Mouse (Mus musculus): ENCODE measurements around the gene Fgd2. TPM values are rescaled to one million over a fixed set of nuclear protein-coding genes. Genes with fewer than 3 reads are reported as not detected.
"Not testable (repeated sequence)": the region's sequence is repeated elsewhere in the genome, so short reads cannot be mapped to it uniquely, and the experiment has no call there.

Gene Fgd2
- polyA plus RNA-seq, 1 experiment from 2014 or later, result 3.4 TPM

DNA sequence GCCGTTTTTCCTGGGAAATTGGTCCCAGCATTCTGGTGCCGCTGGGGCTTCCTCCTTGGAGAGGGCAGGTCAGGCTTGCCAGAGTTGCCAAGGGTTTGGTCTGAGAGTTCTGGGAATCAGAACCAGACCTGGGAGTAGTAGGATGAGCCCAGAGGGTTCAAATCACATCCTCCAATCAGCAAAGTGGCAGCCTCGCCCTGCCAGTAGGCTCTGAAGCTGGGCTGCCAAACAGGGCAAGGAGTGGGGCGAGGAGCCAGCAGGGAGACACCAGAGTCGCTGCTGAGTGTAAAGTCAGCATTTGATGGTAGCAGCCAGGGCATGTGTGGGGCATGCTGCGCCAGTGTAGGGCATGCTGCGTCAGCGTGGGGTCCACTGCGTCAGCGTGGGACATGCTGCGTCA is 28.3 kb downstream of the Fgd2 start:
- Histone ChIP-seq H3K9ac (ENCODE audit: low read length) (no peak overlapping the region), H3K27ac (ENCODE audit: low read depth, low read length) (no peak overlapping the region), H3K9me3 (replicated peaks; ENCODE audit: control insufficient read depth, low read length) (no peaks in the 10 kb centered on the region), H3K36me3 (ENCODE audit: control insufficient read depth, insufficient read depth, low read length) (no peaks in the 10 kb centered on the region), H3K27me3 (replicated peaks; ENCODE audit: control insufficient read depth, insufficient read depth, low read length) (no peaks in the 10 kb centered on the region), H3K4me3 (ENCODE audit: low read depth, low read length) (no peak overlapping the region), H3K4me2 (ENCODE audit: low read length) (no peak overlapping the region), H3K4me1 (ENCODE audit: control insufficient read depth, insufficient read depth, low read length) (no peaks in the 10 kb centered on the region)
- 81% methylated on average over 11 of the region's 11 CpGs for WGBS
- DNase-seq (ENCODE audit: low spot score), result no peak
- no peak for ATAC-seq

DNA sequence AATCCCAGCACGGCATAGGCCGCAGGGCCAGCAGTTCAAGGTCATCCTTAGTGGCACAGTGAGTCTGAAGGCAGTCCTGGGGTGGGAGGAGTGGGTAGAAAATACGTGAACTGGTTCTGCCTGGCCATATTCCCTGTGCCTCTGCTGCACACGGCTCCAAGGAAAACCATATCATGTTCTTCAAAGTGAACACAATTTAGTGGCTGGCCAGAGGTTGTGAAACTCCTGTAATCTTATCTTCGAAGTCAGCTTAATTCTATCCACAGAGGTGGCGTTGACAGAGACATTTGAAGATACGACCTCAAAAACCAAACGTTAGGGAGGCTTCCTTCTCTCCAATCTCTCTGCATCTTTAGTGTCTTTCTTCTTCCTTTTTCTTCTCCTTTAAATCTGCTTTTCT is 30.6 kb downstream of the Fgd2 start:
- H3K27me3 ChIP-seq (replicated peaks; ENCODE audit: control insufficient read depth, insufficient read depth, low read length), result no peaks in the 10 kb centered on the region
- H3K4me2 ChIP-seq (ENCODE audit: low read length), result no peak overlapping the region
- H3K27ac ChIP-seq (ENCODE audit: low read depth, low read length), result no peak overlapping the region
- no peaks in the 10 kb centered on the region for H3K36me3 ChIP-seq (ENCODE audit: control insufficient read depth, insufficient read depth, low read length)
- 83% methylated on average over 8 of the region's 8 CpGs for WGBS
- ATAC-seq (no peak), DNase-seq (ENCODE audit: low spot score) (no peak)
- H3K9ac ChIP-seq (ENCODE audit: low read length), result no peak overlapping the region
- H3K4me1 ChIP-seq (ENCODE audit: control insufficient read depth, insufficient read depth, low read length), result no peaks in the 10 kb centered on the region
- no peaks in the 10 kb centered on the region for H3K9me3 ChIP-seq (replicated peaks; ENCODE audit: control insufficient read depth, low read length)
- H3K4me3 ChIP-seq (ENCODE audit: low read depth, low read length), result no peak overlapping the region

DNA sequence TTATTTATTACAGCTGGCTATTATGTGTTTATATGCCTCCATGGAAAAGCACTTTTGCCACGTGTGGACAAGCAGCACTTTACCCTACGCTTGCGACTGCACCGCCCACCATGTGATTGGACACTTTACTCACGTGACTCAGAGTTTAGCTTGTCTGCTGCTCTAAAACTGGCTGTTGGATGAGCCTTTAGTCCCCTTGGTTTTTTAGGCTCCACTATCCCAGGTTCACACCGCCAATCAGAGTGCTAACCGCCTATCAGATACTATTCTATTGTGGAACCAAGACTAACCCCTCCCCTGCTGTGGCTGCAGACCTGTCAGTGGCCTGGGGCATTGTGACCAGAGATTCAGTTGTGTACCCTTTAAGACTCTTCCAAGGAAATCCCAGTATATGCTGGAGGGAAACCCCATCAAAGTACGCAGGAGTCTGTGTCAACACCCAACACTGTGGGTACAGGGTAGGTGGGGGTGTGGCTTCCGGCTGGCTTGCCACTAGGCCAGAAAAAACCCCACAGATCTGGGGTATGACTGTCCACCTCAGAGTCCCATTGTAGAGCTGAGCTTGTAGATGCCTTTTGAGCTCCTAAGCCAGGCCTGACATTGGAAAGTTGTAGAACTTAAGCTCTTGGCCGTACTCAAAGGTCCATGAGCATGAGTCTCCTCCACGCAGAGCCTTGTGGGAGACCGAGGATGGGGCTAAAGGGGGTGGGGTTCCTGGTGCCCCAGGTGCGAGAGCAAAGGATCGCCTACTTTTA is 32.8 kb downstream of the Fgd2 start:
- ATAC-seq (no peak), DNase-seq (ENCODE audit: low spot score) (no peak)
- WGBS, result 70% methylated on average over 14 of the region's 14 CpGs
- Histone ChIP-seq H3K27ac (ENCODE audit: low read depth, low read length) (no peak overlapping the region), H3K27me3 (replicated peaks; ENCODE audit: control insufficient read depth, insufficient read depth, low read length) (no peaks in the 10 kb centered on the region; the same call in 1 of the 2 replicates), H3K9me3 (replicated peaks; ENCODE audit: control insufficient read depth, low read length) (no peaks in the 10 kb centered on the region), H3K4me3 (ENCODE audit: low read depth, low read length) (no peak overlapping the region), H3K9ac (ENCODE audit: low read length) (no peak overlapping the region), H3K4me1 (ENCODE audit: control insufficient read depth, insufficient read depth, low read length) (peaks cover 8% of the 10 kb centered on the region), H3K4me2 (ENCODE audit: low read length) (no peak overlapping the region), H3K36me3 (ENCODE audit: control insufficient read depth, insufficient read depth, low read length) (no peaks in the 10 kb centered on the region)

GRCm38 (mm10) chr17:29394106-29394760 is 33.5 kb downstream of the Fgd2 start:
- Histone ChIP-seq H3K4me3 (ENCODE audit: low read depth, low read length) (no peak overlapping the region), H3K9ac (ENCODE audit: low read length) (no peak overlapping the region), H3K9me3 (replicated peaks; ENCODE audit: control insufficient read depth, low read length) (no peaks in the 10 kb centered on the region), H3K4me1 (ENCODE audit: control insufficient read depth, insufficient read depth, low read length) (peaks cover 10% of the 10 kb centered on the region), H3K36me3 (ENCODE audit: control insufficient read depth, insufficient read depth, low read length) (no peaks in the 10 kb centered on the region), H3K27me3 (replicated peaks; ENCODE audit: control insufficient read depth, insufficient read depth, low read length) (no peaks in the 10 kb centered on the region; the same call in 1 of the 2 replicates), H3K4me2 (ENCODE audit: low read length) (no peak overlapping the region), H3K27ac (ENCODE audit: low read depth, low read length) (no peak overlapping the region)
- DNase-seq (ENCODE audit: low spot score) (no peak), ATAC-seq (no peak)
- WGBS, result 73% methylated on average over 9 of the region's 9 CpGs

DNA sequence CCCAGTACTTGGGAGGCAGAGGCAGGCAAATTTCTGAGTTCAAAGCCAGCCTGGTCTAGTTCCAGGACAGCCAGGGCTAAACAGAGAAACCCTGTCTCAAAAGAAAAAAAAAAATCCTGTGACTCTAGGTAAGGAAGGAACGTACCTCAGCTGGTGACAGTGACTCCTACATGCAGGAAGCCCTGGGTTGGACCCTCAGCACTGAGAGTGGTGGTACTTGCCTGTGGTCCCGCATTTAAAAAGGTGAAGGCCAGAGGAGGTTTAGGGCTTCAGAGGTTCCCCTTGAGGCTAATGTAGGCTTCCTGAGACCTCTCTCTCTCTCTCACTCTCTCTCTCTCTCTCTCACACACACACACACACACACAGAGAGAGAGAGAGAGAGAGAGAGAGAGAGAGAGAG is 34.0 kb downstream of the Fgd2 start:
- not testable (repeated sequence) for DNase-seq (ENCODE audit: low spot score); H3K36me3 ChIP-seq (ENCODE audit: control insufficient read depth, insufficient read depth, low read length); H3K9me3 ChIP-seq (replicated peaks; ENCODE audit: control insufficient read depth, low read length); H3K27ac ChIP-seq (ENCODE audit: low read depth, low read length); ATAC-seq; H3K27me3 ChIP-seq (replicated peaks; ENCODE audit: control insufficient read depth, insufficient read depth, low read length); H3K4me3 ChIP-seq (ENCODE audit: low read depth, low read length); H3K9ac ChIP-seq (ENCODE audit: low read length); H3K4me2 ChIP-seq (ENCODE audit: low read length)
- peaks cover 10% of the 10 kb centered on the region for H3K4me1 ChIP-seq (ENCODE audit: control insufficient read depth, insufficient read depth, low read length)
- 85% methylated on average over 2 of the region's 2 CpGs for WGBS

- ATAC-seq (no peak), DNase-seq (ENCODE audit: low spot score) (no peak)
- H3K4me1 ChIP-seq (ENCODE audit: control insufficient read depth, insufficient read depth, low read length), result peaks cover 10% of the 10 kb centered on the region
- no peaks in the 10 kb centered on the region for H3K9me3 ChIP-seq (replicated peaks; ENCODE audit: control insufficient read depth, low read length)
- H3K9ac ChIP-seq (ENCODE audit: low read length), result no peak overlapping the region
- no peak overlapping the region for H3K27ac ChIP-seq (ENCODE audit: low read depth, low read length)
- H3K4me3 ChIP-seq (ENCODE audit: low read depth, low read length), result no peak overlapping the region
- H3K4me2 ChIP-seq (ENCODE audit: low read length), result no peak overlapping the region
- H3K36me3 ChIP-seq (ENCODE audit: control insufficient read depth, insufficient read depth, low read length), result no peaks in the 10 kb centered on the region
- 65% methylated on average over 7 of the region's 7 CpGs for WGBS
- no peaks in the 10 kb centered on the region; the same call in 1 of the 2 replicates for H3K27me3 ChIP-seq (replicated peaks; ENCODE audit: control insufficient read depth, insufficient read depth, low read length)
These were observed 34.7 kb downstream of the Fgd2 start for GRCm38 (mm10) chr17:29395381-29395780.

DNA sequence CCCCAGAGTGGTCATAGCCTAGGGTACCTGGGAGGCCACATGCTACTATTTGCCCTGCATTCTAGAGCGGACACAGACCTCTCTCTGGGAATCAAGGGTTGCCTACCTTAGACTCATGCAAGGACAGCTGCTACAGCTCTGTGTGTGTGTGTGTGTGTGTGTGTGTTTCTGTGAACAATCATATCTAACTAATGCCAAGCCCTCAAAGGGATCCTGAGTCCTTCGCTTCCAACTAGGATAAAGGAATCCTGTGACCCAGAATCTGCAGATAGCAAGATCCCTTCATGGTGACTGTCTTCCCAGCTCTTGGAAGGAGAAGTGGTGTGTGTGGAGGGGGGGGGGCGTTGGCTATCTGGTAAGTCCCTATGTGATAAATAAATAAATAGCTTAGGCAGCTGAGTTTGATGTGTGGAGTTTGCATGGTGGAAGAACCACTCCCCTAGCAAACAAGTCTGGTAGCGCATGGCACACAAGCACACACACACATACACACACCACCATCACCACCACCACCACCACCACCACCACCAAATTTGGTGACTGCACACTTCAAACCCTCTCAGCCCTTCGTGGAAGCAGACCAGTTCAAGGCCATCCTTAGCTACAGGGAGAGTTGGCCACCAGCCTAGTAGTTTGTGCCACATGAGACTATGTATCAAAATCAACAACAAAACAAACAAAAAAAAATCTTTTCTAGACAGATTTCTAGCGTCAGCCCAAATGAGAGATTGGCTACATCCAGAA is 35.5 kb downstream of the Fgd2 start:
- 62% methylated on average over 6 of the region's 6 CpGs for WGBS
- ATAC-seq, result no peak
- no peak for DNase-seq (ENCODE audit: low spot score)
- no peak overlapping the region for H3K27ac ChIP-seq (ENCODE audit: low read depth, low read length)
- H3K4me2 ChIP-seq (ENCODE audit: low read length), result no peak overlapping the region
- no peaks in the 10 kb centered on the region; the same call in 1 of the 2 replicates for H3K27me3 ChIP-seq (replicated peaks; ENCODE audit: control insufficient read depth, insufficient read depth, low read length)
- no peaks in the 10 kb centered on the region for H3K9me3 ChIP-seq (replicated peaks; ENCODE audit: control insufficient read depth, low read length)
- H3K36me3 ChIP-seq (ENCODE audit: control insufficient read depth, insufficient read depth, low read length), result no peaks in the 10 kb centered on the region
- H3K9ac ChIP-seq (ENCODE audit: low read length), result no peak overlapping the region
- no peak overlapping the region for H3K4me3 ChIP-seq (ENCODE audit: low read depth, low read length)
- peaks cover 10% of the 10 kb centered on the region for H3K4me1 ChIP-seq (ENCODE audit: control insufficient read depth, insufficient read depth, low read length)

DNA sequence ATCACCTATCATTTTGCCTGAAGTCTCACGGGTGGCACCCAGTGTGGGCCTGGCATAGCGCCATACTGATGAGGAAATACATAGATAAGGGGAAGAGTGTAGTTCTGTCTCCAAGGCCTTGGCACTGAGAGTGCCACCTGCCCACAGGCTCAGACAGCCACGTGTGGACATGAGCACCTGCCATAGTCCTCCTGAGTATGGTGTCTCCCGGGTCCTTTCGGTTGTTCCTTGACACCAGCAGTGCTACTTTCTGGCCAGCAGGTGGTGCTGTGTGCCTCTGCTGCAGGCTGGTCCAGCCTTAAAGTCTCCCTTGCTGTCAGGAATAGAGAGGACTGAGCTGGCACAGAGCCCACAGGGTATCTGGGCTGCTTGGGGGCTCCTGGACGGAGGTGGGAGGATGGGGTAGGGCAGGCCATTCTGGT is 36.1 kb downstream of the Fgd2 start:
- 16% methylated on average over 6 of the region's 6 CpGs for WGBS
- H3K4me2 ChIP-seq (ENCODE audit: low read length), result no peak overlapping the region
- no peak overlapping the region for H3K9ac ChIP-seq (ENCODE audit: low read length)
- DNase-seq (ENCODE audit: low spot score) (peak; percentile 94), ATAC-seq (peak; percentile 63)
- H3K27ac ChIP-seq (ENCODE audit: low read depth, low read length), result no peak overlapping the region
- H3K4me3 ChIP-seq (ENCODE audit: low read depth, low read length), result no peak overlapping the region
- no peaks in the 10 kb centered on the region; the same call in 1 of the 2 replicates for H3K27me3 ChIP-seq (replicated peaks; ENCODE audit: control insufficient read depth, insufficient read depth, low read length)
- H3K36me3 ChIP-seq (ENCODE audit: control insufficient read depth, insufficient read depth, low read length), result no peaks in the 10 kb centered on the region
- no peaks in the 10 kb centered on the region for H3K9me3 ChIP-seq (replicated peaks; ENCODE audit: control insufficient read depth, low read length)
- H3K4me1 ChIP-seq (ENCODE audit: control insufficient read depth, insufficient read depth, low read length), result peaks cover 10% of the 10 kb centered on the region
